24 mouse cellular contexts compared by ENCODE assay signal in the genomic region with DNA sequence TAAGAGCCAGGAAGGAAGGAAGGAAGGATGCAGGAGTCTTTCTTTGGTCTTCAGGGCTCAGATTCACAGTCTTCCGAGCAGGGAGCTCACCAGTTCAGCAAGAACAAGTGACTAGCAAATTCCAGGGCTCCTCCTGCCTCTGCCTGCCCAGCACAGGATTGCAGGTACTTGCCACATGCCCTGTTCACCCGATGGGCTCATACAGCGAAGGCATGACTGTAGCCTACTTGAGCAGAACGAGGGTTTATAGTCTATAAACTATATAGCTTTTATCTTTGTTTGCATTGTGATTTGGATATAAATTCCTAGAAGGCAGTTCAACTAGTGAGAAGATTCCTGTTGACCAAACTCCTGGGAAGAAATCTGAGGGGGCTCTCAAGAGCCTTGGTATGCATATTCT.
"Had no signal": no experiment of that assay in that cellular context is flagged by ENCODE, and none has a peak within 500 bp of the region (broad histone marks: within the 10 kb centered on the region; RNA-seq: fewer than 3 reads in every experiment).

No protein-coding gene starts in this region.

- H3K36me3 ChIP-seq: heart, embryonic 13.5 days; heart, embryonic 15.5 days; hindbrain, embryonic 13.5 days; hindbrain, embryonic 15.5 days; kidney, embryonic 15.5 days; limb, embryonic 10.5 days; limb, embryonic 12.5 days; liver, embryonic 12.5 days had no signal

- H3K9me3 ChIP-seq: heart, embryonic 13.5 days; heart, embryonic 15.5 days; hindbrain, embryonic 13.5 days; hindbrain, embryonic 15.5 days; kidney, embryonic 15.5 days; limb, embryonic 10.5 days; limb, embryonic 12.5 days; liver, embryonic 12.5 days had no signal

- ATAC-seq: forebrain, postnatal 0 days; hindbrain, postnatal 0 days; liver, embryonic 12.5 days had no signal

- H3K27me3 ChIP-seq: heart, embryonic 13.5 days; heart, embryonic 15.5 days; hindbrain, embryonic 13.5 days; hindbrain, embryonic 15.5 days; kidney, embryonic 15.5 days; liver, embryonic 12.5 days had no signal

- DNase-seq: forebrain, postnatal 0 days; gastrocnemius, postnatal 14 days; gastrocnemius, postnatal 36 days; heart, adult 18-20 months; heart, postnatal 14 days; heart, postnatal 36 days; kidney, adult 11 months; kidney, adult 2 months; kidney, adult 9 months; kidney, postnatal 14 days; kidney, postnatal 36 days; layer of hippocampus, adult 9-11 months had no signal

- H3K4me3 ChIP-seq: heart, embryonic 13.5 days; heart, embryonic 15.5 days; hindbrain, embryonic 13.5 days; hindbrain, embryonic 15.5 days; kidney, embryonic 15.5 days; left cerebral cortex, adult 2 months; limb, embryonic 10.5 days; limb, embryonic 12.5 days; liver, embryonic 12.5 days had no signal

- H3K27ac ChIP-seq: heart, embryonic 13.5 days; heart, embryonic 15.5 days; hindbrain, embryonic 13.5 days; hindbrain, embryonic 15.5 days; hindbrain, postnatal 0 days; kidney, embryonic 15.5 days; kidney, postnatal 0 days; left cerebral cortex, adult 2 months; limb, embryonic 10.5 days; limb, embryonic 12.5 days; liver, embryonic 12.5 days had no signal

- H3K9ac ChIP-seq: forebrain, postnatal 0 days; heart, embryonic 13.5 days; heart, embryonic 15.5 days; hindbrain, embryonic 13.5 days; hindbrain, embryonic 15.5 days; kidney, embryonic 15.5 days; limb, embryonic 12.5 days; liver, embryonic 12.5 days had no signal

- H3K4me1 ChIP-seq: heart, embryonic 13.5 days; heart, embryonic 15.5 days; hindbrain, embryonic 13.5 days; hindbrain, embryonic 15.5 days; kidney, embryonic 15.5 days; limb, embryonic 10.5 days; limb, embryonic 12.5 days had no signal

- H3K4me2 ChIP-seq: heart, embryonic 11.5 days; heart, embryonic 13.5 days; heart, embryonic 15.5 days; hindbrain, embryonic 13.5 days; hindbrain, embryonic 15.5 days; kidney, embryonic 15.5 days; limb, embryonic 12.5 days; liver, embryonic 12.5 days had no signal
